Mouse (Mus musculus) liver, postnatal 0 days (tissue): ENCODE results near the gene Exoc2. TPM values are rescaled to one million over a fixed set of nuclear protein-coding genes. Genes with fewer than 3 reads are reported as not detected.

Experiments
- ATAC-seq: fragments of 200-750 bp; cut with Nextera tagmentation; 2 replicates; pipeline ENCODE4 v1.8.0; 2017; ENCODE audit warnings: mild to moderate bottlenecking, moderate library complexity
- DNase-seq: peaks from one replicate; pipeline ENCODE4 v3.0.0-alpha.2; 2016
- H3K27ac ChIP-seq: fragments of 300-500 bp; sonication (generic); 2 replicates; pipeline ENCODE4 v1.5.1; 2014; ENCODE audit warnings: antibody characterized with exemption, moderate library complexity, mild to moderate bottlenecking, low read depth
- H3K27me3 ChIP-seq: fragments of 300-500 bp; sonication (generic); 2 replicates; pipeline ENCODE4 v1.6.1; 2014; ENCODE audit warnings: low read length, control low read depth, mixed read lengths; ENCODE audit not compliant: insufficient read depth
- H3K36me3 ChIP-seq: fragments of 300-500 bp; sonication (generic); replicated peaks from 2 replicates; pipeline ENCODE4 v1.6.1; 2014; ENCODE audit warnings: mild to moderate bottlenecking, control low read depth, low read length, moderate library complexity, mixed read lengths; ENCODE audit not compliant: insufficient read depth
- H3K4me1 ChIP-seq: fragments of 300-500 bp; sonication (generic); 2 replicates; pipeline ENCODE4 v1.6.1; 2014; ENCODE audit warnings: antibody characterized with exemption, mild to moderate bottlenecking, control low read depth; ENCODE audit not compliant: insufficient read depth
- H3K4me2 ChIP-seq: fragments of 300-500 bp; sonication (generic); 2 replicates; pipeline ENCODE4 v1.6.1; 2014; ENCODE audit warnings: low read depth, mild to moderate bottlenecking, low read length, moderate library complexity, mixed read lengths
- H3K4me3 ChIP-seq: fragments of 300-500 bp; sonication (generic); 2 replicates; pipeline ENCODE4 v1.5.1; 2014; ENCODE audit warnings: low read depth, low read length
- H3K9ac ChIP-seq: fragments of 300-500 bp; sonication (generic); replicated peaks from 2 replicates; pipeline ENCODE4 v1.6.1; 2014; ENCODE audit warnings: mild to moderate bottlenecking, moderate library complexity
- H3K9me3 ChIP-seq: fragments of 300-500 bp; sonication (generic); 2 replicates; pipeline ENCODE4 v1.6.1; 2016; ENCODE audit warnings: mild to moderate bottlenecking, control low read depth, low read length, mixed read lengths
- CTCF ChIP-seq: sonication (generic); IDR thresholded peaks from 2 replicates; pipeline ENCODE4 v1.5.1; 2016; ENCODE audit warnings: antibody characterized with exemption, low read depth
- EP300 ChIP-seq: IDR thresholded peaks from 2 replicates; pipeline ENCODE4 v1.6.1; 2016; ENCODE audit warnings: antibody characterized with exemption, low read depth, mild to moderate bottlenecking
- WGBS: fragments of 180-500 bp; shearing (Covaris S2); extraction: QIAGEN DNeasy Blood & Tissue Kit; methylation state at CpG from one replicate; pipeline ENCODE4 v1.1.7; 2014; ENCODE audit not compliant: insufficient replicate concordance; 5-methylcytosine and 5-hydroxymethylcytosine counted together
- polyA plus RNA-seq: library from polyadenylated mRNA; unstranded; fragments of >200 nt; fragmentation: Nextera tagmentation; extraction: Ambion mirVana; gene quantifications from 2 replicates; pipeline ENCODE4 v1.2.1, GENCODE M21; 2015

Exoc2 gene
- polyA plus RNA-seq, 1 experiment from 2014 or later: 8.1 TPM

- Histone ChIP-seq H3K9ac (no peak overlapping the region), H3K4me3 (no peak overlapping the region), H3K9me3 (no peaks in the 10 kb centered on the region), H3K4me1 (no peaks in the 10 kb centered on the region), H3K36me3 (peaks cover 27% of the 10 kb centered on the region), H3K27me3 (no peaks in the 10 kb centered on the region), H3K4me2 (no peak overlapping the region), H3K27ac (no peak overlapping the region)
- ATAC-seq (no peak), DNase-seq (no peak)
- TF ChIP-seq EP300: no peak
- TF ChIP-seq CTCF: no peak
- WGBS: 81% methylated on average over 1 of the region's 1 CpGs
Measured at GRCm38 (mm10) chr13:30873472-30873871, 100.4 kb downstream of the Exoc2 start.

DNA sequence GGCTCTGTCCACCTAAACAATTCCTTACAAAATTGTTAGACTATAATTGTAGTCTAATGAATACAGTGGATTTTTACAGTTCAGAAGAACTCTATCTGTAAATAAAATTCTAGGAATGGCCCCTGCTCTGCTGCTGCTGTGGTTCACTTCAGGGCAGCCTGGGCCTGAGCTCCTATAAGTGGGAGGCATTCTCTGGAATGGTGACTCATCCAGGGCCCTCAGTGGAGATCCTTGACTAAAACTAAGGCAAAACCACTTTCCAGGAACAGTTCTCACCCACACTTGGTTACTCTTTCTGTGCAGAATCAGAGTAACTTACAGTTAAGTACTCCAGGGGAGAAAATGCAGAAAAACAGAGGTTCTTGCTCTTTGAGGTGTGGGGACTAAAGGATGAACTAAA is 108.4 kb downstream of the Exoc2 start:
- Histone ChIP-seq H3K9me3 (no peaks in the 10 kb centered on the region), H3K36me3 (peaks cover 20% of the 10 kb centered on the region), H3K27me3 (no peaks in the 10 kb centered on the region), H3K4me3 (no peak overlapping the region), H3K4me2 (no peak overlapping the region), H3K4me1 (no peaks in the 10 kb centered on the region), H3K27ac (no peak overlapping the region), H3K9ac (no peak overlapping the region)
- no peak for DNase-seq
- ATAC-seq: no peak
- TF ChIP-seq CTCF (no peak), EP300 (no peak)

- ATAC-seq (no peak), DNase-seq (no peak)
- Histone ChIP-seq H3K27ac (no peak overlapping the region), H3K9ac (no peak overlapping the region), H3K4me3 (no peak overlapping the region), H3K4me1 (no peaks in the 10 kb centered on the region), H3K4me2 (no peak overlapping the region), H3K9me3 (no peaks in the 10 kb centered on the region), H3K27me3 (no peaks in the 10 kb centered on the region), H3K36me3 (peaks cover 20% of the 10 kb centered on the region)
- 0 out of 2 replicates have a peak, but pooled peaks have one; percentile 5 for TF ChIP-seq CTCF
- no peak for TF ChIP-seq EP300
- 82% methylated on average over 3 of the region's 3 CpGs for WGBS
Measured at GRCm38 (mm10) chr13:30864042-30864441, 109.9 kb downstream of the Exoc2 start.

DNA sequence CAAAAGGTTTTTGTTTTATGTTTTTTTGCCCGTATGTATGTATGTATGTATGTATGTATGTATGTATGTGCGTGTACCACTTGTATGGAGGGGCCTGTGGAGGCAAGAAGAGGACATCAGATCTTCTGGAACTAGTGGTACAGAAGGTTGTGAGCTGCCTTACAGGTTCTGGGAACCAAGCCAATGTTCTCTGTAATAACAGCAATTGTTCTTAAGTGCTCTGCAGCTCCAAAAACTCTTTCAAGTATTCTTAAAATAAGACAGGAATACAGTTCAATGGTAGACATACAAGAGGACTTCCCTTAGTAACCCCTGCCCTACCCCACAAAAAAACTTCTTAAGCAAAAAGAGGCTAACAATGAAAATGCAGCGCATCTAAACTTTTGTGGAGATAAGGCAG is 115.5 kb downstream of the Exoc2 start:
- Histone ChIP-seq H3K27me3 (no peaks in the 10 kb centered on the region), H3K4me3 (no peak overlapping the region), H3K4me2 (no peak overlapping the region), H3K4me1 (no peaks in the 10 kb centered on the region), H3K27ac (no peak overlapping the region), H3K9ac (no peak overlapping the region), H3K9me3 (no peaks in the 10 kb centered on the region), H3K36me3 (peaks cover 16% of the 10 kb centered on the region)
- TF ChIP-seq CTCF (no peak), EP300 (no peak)
- no peak for ATAC-seq
- DNase-seq: no peak
- WGBS: 85% methylated on average over 3 of the region's 3 CpGs

DNA sequence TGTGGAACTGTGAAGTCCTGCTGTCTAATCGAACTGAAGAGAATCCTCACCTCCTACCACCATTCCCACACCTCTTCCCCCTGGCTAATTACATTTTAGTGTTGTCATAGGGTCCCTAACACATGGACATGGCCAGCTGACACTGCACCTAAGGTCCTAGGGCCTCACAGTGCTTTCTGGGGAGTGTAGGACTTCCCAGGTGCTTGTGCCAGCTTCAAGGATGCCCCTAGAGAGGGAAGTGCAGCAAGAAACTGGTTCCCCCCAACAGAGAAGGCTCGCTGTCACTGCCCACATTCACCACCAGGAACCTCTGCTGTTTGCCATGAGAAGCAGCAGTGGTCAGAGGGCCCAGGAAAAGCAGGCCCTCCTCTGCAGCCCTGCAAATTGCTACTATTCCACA is 123.2 kb downstream of the Exoc2 start:
- H3K36me3 ChIP-seq: peaks cover 10% of the 10 kb centered on the region
- DNase-seq (no peak), ATAC-seq (no peak)
- no peaks in the 10 kb centered on the region for H3K27me3 ChIP-seq
- no peaks in the 10 kb centered on the region for H3K4me1 ChIP-seq
- 75% methylated on average over 2 of the region's 2 CpGs for WGBS
- no peak overlapping the region for H3K27ac ChIP-seq
- no peak overlapping the region for H3K4me2 ChIP-seq
- TF ChIP-seq CTCF (no peak), EP300 (no peak)
- no peak overlapping the region for H3K4me3 ChIP-seq
- H3K9ac ChIP-seq: no peak overlapping the region
- H3K9me3 ChIP-seq: no peaks in the 10 kb centered on the region

- DNase-seq: no peak
- Histone ChIP-seq H3K9ac (no peak overlapping the region), H3K9me3 (no peaks in the 10 kb centered on the region), H3K4me2 (no peak overlapping the region), H3K36me3 (0 out of 2 replicates have a peak, but pooled peaks cover 7% of the 10 kb centered on the region), H3K27ac (no peak overlapping the region), H3K4me1 (no peaks in the 10 kb centered on the region), H3K4me3 (no peak overlapping the region), H3K27me3 (no peaks in the 10 kb centered on the region)
- WGBS: 48% methylated on average over 1 of the region's 1 CpGs
- TF ChIP-seq EP300 (no peak), CTCF (no peak)
- ATAC-seq: no peak
Measured at GRCm38 (mm10) chr13:30848001-30848400, 125.9 kb downstream of the Exoc2 start.

DNA sequence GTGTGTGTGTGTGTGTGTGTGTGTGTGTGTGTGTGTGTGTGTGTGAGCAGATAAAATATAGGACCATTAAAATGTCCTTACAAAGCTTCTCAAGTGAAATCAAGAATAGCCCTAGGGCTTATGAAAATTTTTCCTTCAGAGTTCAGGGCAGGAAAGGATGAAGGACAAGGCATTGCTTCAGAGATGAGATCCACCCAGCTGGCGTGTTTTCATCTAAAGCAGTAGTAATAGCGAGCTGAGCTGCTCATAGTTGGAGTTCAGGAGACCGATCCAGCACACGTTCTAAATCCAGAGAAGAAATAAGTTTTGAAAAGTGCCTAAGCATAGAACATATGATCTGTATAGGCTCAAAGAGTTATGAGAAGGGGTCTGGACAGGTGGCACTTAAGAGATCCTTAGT is 127.4 kb downstream of the Exoc2 start:
- ATAC-seq: no peak
- TF ChIP-seq EP300: no peak
- TF ChIP-seq CTCF: no peak
- Histone ChIP-seq H3K4me2 (no peak overlapping the region), H3K27ac (no peak overlapping the region), H3K27me3 (no peaks in the 10 kb centered on the region), H3K4me1 (no peaks in the 10 kb centered on the region), H3K9me3 (no peaks in the 10 kb centered on the region), H3K9ac (no peak overlapping the region), H3K4me3 (no peak overlapping the region), H3K36me3 (peaks cover 7% of the 10 kb centered on the region; the same call in 1 of the 2 replicates)
- WGBS: 89% methylated on average over 4 of the region's 4 CpGs
- DNase-seq: no peak
